Mouse (Mus musculus) liver, postnatal 0 days (tissue): Measurements from ENCODE around the gene Bicc1. TPM values are rescaled to one million over a fixed set of nuclear protein-coding genes. Genes with fewer than 3 reads are reported as not detected.

Experiments
- ATAC-seq: fragments of 200-750 bp; cut with Nextera tagmentation; 2 replicates; pipeline ENCODE4 v1.8.0; 2017; ENCODE audit warnings: mild to moderate bottlenecking, moderate library complexity
- DNase-seq: peaks from one replicate; pipeline ENCODE4 v3.0.0-alpha.2; 2016
- H3K27ac ChIP-seq: fragments of 300-500 bp; sonication (generic); 2 replicates; pipeline ENCODE4 v1.5.1; 2014; ENCODE audit warnings: antibody characterized with exemption, moderate library complexity, mild to moderate bottlenecking, low read depth
- H3K27me3 ChIP-seq: fragments of 300-500 bp; sonication (generic); 2 replicates; pipeline ENCODE4 v1.6.1; 2014; ENCODE audit warnings: low read length, control low read depth, mixed read lengths; ENCODE audit not compliant: insufficient read depth
- H3K36me3 ChIP-seq: fragments of 300-500 bp; sonication (generic); replicated peaks from 2 replicates; pipeline ENCODE4 v1.6.1; 2014; ENCODE audit warnings: mild to moderate bottlenecking, control low read depth, low read length, moderate library complexity, mixed read lengths; ENCODE audit not compliant: insufficient read depth
- H3K4me1 ChIP-seq: fragments of 300-500 bp; sonication (generic); 2 replicates; pipeline ENCODE4 v1.6.1; 2014; ENCODE audit warnings: antibody characterized with exemption, mild to moderate bottlenecking, control low read depth; ENCODE audit not compliant: insufficient read depth
- H3K4me2 ChIP-seq: fragments of 300-500 bp; sonication (generic); 2 replicates; pipeline ENCODE4 v1.6.1; 2014; ENCODE audit warnings: low read depth, mild to moderate bottlenecking, low read length, moderate library complexity, mixed read lengths
- H3K4me3 ChIP-seq: fragments of 300-500 bp; sonication (generic); 2 replicates; pipeline ENCODE4 v1.5.1; 2014; ENCODE audit warnings: low read depth, low read length
- H3K9ac ChIP-seq: fragments of 300-500 bp; sonication (generic); replicated peaks from 2 replicates; pipeline ENCODE4 v1.6.1; 2014; ENCODE audit warnings: mild to moderate bottlenecking, moderate library complexity
- H3K9me3 ChIP-seq: fragments of 300-500 bp; sonication (generic); 2 replicates; pipeline ENCODE4 v1.6.1; 2016; ENCODE audit warnings: mild to moderate bottlenecking, control low read depth, low read length, mixed read lengths
- CTCF ChIP-seq: sonication (generic); IDR thresholded peaks from 2 replicates; pipeline ENCODE4 v1.5.1; 2016; ENCODE audit warnings: antibody characterized with exemption, low read depth
- EP300 ChIP-seq: IDR thresholded peaks from 2 replicates; pipeline ENCODE4 v1.6.1; 2016; ENCODE audit warnings: antibody characterized with exemption, low read depth, mild to moderate bottlenecking
- WGBS: fragments of 180-500 bp; shearing (Covaris S2); extraction: QIAGEN DNeasy Blood & Tissue Kit; methylation state at CpG from one replicate; pipeline ENCODE4 v1.1.7; 2014; ENCODE audit not compliant: insufficient replicate concordance; 5-methylcytosine and 5-hydroxymethylcytosine counted together
- polyA plus RNA-seq: library from polyadenylated mRNA; unstranded; fragments of >200 nt; fragmentation: Nextera tagmentation; extraction: Ambion mirVana; gene quantifications from 2 replicates; pipeline ENCODE4 v1.2.1, GENCODE M21; 2015

Bicc1 gene
- polyA plus RNA-seq, 1 experiment from 2014 or later, result 3.0 TPM

- Histone ChIP-seq H3K4me3 (no peak overlapping the region), H3K9ac (no peak overlapping the region), H3K27ac (no peak overlapping the region), H3K4me2 (no peak overlapping the region), H3K36me3 (no peaks in the 10 kb centered on the region), H3K27me3 (no peaks in the 10 kb centered on the region), H3K4me1 (no peaks in the 10 kb centered on the region), H3K9me3 (no peaks in the 10 kb centered on the region)
- DNase-seq (no peak), ATAC-seq (no peak)
- TF ChIP-seq EP300 (no peak), CTCF (no peak)
- 69% methylated on average over 9 of the region's 9 CpGs for WGBS
Measured at GRCm38 (mm10) chr10:71131333-71131732, 28.2 kb downstream of the Bicc1 start.

DNA sequence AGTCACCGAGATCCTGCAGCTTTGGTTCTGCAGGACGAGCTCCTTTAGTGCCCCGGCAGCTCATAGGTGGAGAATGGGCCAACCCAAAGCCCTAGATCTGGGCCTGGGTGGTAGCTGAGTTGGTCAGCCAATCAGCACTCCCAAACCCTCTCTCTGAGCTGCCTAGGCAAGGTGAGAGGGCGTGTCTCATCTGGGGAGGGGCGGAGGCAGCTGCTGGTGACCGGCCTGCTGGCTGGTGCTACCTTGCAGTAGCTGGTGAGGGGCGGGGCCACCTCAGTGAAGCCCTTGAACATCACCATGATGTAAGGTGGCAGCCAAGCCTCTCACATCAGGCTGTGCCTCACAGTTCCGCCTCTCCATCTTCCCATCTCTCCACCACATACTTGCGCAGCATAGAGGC lies 29.2 kb downstream of the Bicc1 start:
- Histone ChIP-seq H3K4me2 (no peak overlapping the region), H3K4me3 (no peak overlapping the region), H3K36me3 (no peaks in the 10 kb centered on the region), H3K9me3 (no peaks in the 10 kb centered on the region), H3K9ac (no peak overlapping the region), H3K27ac (no peak overlapping the region), H3K4me1 (no peaks in the 10 kb centered on the region), H3K27me3 (no peaks in the 10 kb centered on the region)
- TF ChIP-seq EP300, result no peak
- TF ChIP-seq CTCF, result no peak
- DNase-seq (no peak), ATAC-seq (no peak)
- WGBS, result 49% methylated on average over 9 of the region's 9 CpGs

- 54% methylated on average over 8 of the region's 8 CpGs for WGBS
- Histone ChIP-seq H3K27ac (no peak overlapping the region), H3K9ac (no peak overlapping the region), H3K9me3 (no peaks in the 10 kb centered on the region), H3K4me1 (no peaks in the 10 kb centered on the region), H3K27me3 (no peaks in the 10 kb centered on the region), H3K4me2 (peak overlapping the region; percentile 52), H3K4me3 (no peak overlapping the region), H3K36me3 (no peaks in the 10 kb centered on the region)
- no peak for ATAC-seq
- TF ChIP-seq EP300, result no peak
- DNase-seq, result no peak
Measured at GRCm38 (mm10) chr10:71127951-71128331, 31.6 kb downstream of the Bicc1 start.

- DNase-seq (no peak), ATAC-seq (no peak)
- H3K9me3 ChIP-seq, result no peaks in the 10 kb centered on the region
- 64% methylated on average over 13 of the region's 13 CpGs for WGBS
- no peak for TF ChIP-seq EP300
- TF ChIP-seq CTCF, result no peak
- H3K9ac ChIP-seq, result no peak overlapping the region
- no peaks in the 10 kb centered on the region for H3K36me3 ChIP-seq
- peak overlapping the region; percentile 52 for H3K4me2 ChIP-seq
- H3K4me3 ChIP-seq, result no peak overlapping the region
- H3K4me1 ChIP-seq, result no peaks in the 10 kb centered on the region
- no peak overlapping the region for H3K27ac ChIP-seq
- no peaks in the 10 kb centered on the region for H3K27me3 ChIP-seq
Measured at GRCm38 (mm10) chr10:71127278-71127950, 32.1 kb downstream of the Bicc1 start.

GRCm38 (mm10) chr10:71123974-71124373 lies 35.5 kb downstream of the Bicc1 start:
- Histone ChIP-seq H3K9me3 (no peaks in the 10 kb centered on the region), H3K27me3 (no peaks in the 10 kb centered on the region), H3K4me3 (no peak overlapping the region), H3K4me1 (no peaks in the 10 kb centered on the region), H3K27ac (no peak overlapping the region), H3K4me2 (no peak overlapping the region), H3K36me3 (no peaks in the 10 kb centered on the region), H3K9ac (no peak overlapping the region)
- WGBS, result 55% methylated on average over 3 of the region's 3 CpGs
- no peak for DNase-seq
- ATAC-seq, result no peak
- TF ChIP-seq CTCF (0 out of 2 replicates have a peak, but pooled peaks have one; percentile 11), EP300 (no peak)

DNA sequence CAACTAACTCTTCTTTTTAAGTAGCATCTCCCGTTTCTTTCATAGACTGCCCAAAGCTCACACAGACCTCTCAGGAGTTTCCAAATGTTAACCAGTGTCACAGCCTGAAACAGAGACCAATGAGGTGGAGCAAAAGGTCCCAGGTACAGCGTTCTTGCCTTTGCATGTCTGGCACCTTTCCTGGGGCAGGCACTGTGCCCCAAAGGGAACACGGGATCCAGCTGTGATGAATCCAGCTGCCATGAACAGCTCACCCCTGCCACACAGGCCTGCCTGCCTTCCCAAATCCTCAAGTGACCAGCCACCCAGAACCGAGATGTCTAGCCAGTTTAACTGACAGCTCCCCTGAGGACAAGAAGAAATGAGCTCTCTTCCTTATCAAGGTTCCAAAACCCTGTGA lies 36.1 kb downstream of the Bicc1 start:
- no peaks in the 10 kb centered on the region for H3K36me3 ChIP-seq
- 69% methylated on average over 4 of the region's 4 CpGs for WGBS
- no peaks in the 10 kb centered on the region for H3K9me3 ChIP-seq
- no peak for ATAC-seq
- DNase-seq, result no peak
- H3K4me3 ChIP-seq, result no peak overlapping the region
- TF ChIP-seq CTCF (no peak), EP300 (no peak)
- H3K27me3 ChIP-seq, result no peaks in the 10 kb centered on the region
- H3K27ac ChIP-seq, result no peak overlapping the region
- H3K9ac ChIP-seq, result no peak overlapping the region
- no peaks in the 10 kb centered on the region for H3K4me1 ChIP-seq
- no peak overlapping the region for H3K4me2 ChIP-seq
